Mouse (Mus musculus) embryo, embryonic 11.5 days (tissue): ENCODE results near the gene Slc15a5.
"Not testable (repeated sequence)": the region's sequence is repeated elsewhere in the genome, so short reads cannot be mapped to it uniquely, and the experiment has no call there.

Source experiments
- DNase-seq: peaks from one replicate; pipeline ENCODE4 v3.0.0-alpha.2; 2012; ENCODE audit warnings: low read depth, low spot score

The Slc15a5 gene

DNA sequence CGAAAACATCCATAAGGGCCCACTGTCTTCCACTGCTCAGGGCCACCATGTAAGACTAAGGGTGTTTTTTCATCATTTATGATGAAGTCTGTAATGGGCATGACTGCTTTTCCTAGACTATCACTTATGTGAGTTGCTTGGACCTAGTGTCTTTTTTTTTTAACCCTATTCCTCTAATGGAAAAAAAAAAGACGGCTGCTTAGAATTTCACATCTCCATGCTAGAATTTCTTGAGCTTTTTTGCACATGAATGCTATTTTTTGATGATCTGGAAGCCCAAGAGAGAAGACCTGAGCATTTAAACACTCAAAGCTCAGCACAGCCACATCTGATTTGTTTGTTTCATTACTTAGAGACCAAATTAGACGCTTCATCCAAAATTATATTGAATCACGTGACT, at the start of gene Slc15a5:
Gene Slc15a5 (minus strand): TSS at position 101 of the 400 bp plus-strand sequence.
- no peak for DNase-seq

DNA sequence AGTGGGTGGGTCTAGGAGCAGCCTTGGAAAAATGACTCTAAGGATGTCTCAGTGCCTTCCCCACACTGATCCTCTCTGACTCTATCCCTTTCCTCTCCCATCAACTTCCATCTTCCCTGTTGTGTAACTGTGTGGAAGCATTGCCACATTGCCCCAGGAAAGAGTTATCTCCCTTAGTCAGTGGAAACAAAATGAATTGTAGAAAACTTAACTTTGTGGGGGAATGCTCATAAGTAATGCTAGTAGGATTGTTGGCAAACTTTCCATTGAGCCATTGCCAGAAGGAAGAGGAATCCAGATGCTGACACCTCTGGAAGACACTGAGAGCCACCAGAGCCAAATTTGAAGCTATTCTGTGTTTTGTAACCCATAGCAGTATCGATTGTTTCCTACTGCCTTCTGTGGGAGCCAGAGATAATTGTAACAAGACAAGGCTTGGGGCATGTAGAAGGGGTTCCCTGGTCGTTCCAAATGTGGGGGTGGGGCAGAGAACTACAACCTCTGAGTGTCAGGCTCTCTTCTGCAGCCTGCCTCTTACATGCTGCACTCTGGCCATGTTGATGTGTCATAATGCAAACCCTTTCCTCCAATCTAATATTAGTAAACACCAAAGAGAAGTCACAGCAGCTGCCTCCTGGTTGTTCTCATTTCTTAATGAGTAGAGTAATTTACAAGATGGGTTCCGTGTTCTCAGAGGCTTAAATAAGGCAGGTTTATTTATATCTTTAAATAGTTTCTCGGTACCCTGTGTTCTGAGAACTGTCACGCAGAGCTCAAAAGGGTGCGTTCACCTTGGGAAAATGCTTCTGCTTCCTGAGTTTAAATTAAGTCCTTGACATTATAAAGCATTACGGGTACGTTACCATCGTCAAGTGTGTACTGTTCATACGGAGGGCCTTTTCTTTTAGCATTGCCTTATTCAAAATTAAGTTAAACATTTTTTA, 48.9 kb upstream of the Slc15a5 start:
- no peak for DNase-seq

DNA sequence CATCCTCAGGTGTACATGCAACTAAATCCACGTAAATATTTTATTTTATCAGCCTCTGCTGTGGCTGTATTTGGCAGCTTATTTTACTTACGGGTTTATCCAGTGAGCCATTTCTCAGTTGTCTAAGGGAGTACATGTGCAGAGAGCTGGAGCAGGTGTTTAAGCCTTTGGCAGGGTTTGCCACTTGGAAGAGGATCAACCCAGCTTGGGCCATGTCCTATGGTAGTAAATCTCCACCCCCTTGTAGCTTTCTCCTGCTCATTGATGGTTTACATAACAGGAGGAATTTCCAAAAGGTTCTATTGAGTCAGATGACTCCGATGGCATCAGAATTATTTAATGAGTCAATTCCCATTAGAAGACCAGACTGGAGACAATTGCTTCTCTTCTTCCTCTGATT, 37.8 kb upstream of the Slc15a5 start:
- DNase-seq: no peak

DNA sequence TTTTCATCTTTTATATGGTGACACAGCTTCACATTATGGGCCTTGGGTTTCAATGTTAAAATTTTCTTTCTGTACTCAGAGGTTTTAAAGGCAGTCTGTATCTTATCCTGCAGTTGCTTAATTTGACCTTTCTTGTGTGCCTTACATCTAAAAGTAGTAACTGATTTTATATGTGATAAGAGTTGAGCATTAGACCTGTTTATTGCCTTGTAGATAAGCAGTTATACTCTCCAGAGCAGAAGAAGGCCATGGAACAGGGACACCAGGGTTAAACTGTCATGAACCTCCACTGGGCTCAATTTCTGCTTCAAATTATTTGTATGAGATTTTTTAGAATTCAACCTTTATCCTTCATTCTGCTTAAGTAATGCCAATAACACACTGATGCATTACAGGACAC, 24.8 kb upstream of the Slc15a5 start:
- DNase-seq: no peak

DNA sequence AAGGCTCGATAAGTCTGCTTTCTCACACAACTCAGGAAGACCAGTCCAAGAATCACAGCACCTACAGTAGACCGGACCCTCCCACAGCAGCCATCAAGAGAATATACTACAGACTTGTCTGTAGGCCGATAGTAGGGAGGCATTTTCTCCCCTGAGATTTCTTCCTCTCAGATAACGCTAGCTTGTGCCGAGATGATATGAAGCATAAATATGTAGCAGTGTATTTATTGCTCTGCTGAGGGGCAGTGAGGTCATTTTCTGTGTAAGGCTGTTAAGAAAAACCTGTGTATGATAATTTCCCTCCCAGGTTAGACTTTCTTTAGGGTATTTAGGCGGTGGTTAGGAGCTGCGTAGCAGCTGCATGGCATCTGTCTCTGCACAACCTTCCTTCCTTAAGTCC, 23.2 kb upstream of the Slc15a5 start:
- no peak for DNase-seq

DNA sequence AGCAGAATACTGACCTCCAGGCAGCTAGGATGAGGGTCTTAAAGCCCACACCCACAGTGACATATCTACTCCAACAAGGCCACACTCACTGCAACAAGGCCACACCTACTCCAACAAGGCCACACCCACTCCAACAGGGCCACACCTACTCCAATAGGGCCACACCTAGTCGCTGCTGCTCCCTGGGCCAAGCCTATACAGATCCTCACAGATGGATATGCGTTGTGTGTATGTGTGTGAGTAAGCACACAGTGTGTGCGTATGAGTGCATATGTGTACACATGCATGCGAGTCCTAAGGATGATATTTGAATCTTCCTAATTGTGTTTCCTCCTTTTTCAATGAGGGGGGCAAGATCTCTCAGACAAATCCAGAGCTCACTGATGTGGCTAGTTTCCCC, 22.1 kb upstream of the Slc15a5 start:
- DNase-seq: no peak

DNA sequence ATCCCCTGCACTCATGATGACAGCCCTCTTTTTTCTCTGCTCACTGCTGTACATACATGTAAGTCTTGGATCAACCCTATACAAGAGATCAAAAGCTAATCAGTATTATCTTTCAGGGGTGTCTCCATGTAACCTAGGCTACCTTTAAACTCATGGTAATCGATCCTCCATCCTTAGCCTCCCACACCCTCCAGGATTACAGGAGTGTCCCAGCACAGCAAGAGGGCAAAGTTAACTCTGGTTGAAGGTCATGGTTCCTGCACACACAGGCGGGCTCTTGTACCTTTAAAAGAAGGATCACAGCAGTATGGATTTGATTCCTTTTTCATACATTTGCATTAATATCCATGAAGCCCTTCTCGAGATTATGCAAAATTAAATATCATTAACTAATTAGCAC, 19.9 kb upstream of the Slc15a5 start:
- DNase-seq: no peak

DNA sequence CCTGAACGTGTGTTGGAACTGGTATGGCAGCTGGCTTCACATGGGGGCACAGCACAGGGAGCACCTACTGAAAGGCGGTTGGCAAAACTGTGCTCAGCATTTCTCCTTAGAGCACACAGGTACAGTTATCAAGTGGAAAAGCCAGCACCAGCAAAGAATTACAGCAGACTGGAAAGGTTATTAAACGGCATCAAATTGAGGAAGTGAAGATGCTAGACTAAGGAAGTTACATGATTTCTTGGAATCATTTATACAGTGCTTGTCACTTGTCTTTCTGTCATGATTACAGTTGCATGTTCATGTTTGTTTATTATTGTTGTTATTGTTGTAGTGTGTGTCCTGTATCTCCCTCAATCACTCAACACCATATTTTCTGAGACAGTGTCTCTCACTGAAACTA, 15.3 kb upstream of the Slc15a5 start:
- no peak for DNase-seq

DNA sequence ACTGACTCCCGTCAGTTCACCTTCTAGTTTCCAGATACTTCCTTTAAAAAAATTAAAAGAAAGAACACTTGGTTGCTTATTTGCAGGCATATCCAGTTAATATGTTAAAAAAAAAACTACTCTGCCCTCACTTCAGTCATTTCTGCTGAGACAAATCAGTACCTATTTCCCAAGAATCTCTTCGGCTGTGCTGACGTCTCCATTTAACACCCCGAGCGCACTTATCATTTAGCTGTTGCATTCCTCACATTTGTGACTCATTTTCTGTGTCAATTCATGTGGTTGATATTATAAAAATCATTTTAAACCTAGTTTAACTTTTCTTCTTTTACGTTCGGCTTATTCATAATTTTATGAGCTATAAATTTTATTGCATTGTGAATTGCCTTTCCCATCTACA, 12.7 kb upstream of the Slc15a5 start:
- no peak for DNase-seq

DNA sequence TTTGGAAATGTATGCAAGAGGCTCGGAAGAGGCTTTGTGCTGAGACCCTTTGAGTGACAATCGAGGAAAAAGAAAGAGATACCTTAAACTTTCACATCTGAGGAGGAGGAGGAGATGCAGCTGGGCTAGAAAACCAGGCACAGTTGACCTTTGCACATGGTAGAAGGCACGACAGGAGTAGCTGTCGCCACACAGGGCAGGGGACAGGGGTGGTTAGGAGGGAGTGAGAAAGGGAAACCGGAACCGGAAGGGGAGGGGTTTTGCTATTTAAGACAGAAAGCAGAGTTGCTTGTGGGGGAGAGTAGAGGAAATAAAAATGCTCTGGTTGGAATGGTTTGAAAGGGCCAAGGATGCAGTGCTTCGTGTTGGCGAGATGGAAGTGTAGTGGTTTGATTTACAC, 9.4 kb upstream of the Slc15a5 start:
- no peak for DNase-seq

DNA sequence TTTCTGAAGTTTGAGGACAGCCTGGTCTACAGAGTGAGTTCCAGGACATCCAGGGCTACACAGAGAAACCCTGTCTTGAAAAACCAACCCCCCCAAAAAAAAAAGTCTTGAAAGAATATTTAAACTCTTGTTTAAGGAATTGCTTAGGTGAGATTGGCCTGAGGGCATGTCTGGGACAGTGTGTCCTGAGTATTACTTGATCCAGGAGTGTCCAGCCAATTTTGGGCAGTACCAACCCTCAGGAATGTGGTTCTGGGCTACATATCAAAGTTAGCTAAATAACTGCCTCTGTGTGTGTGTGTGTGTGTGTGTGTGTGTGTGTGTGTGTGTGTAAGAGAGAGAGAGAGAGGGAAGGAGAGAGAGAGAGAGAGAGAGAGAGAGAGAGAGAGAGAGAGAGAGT, 6.7 kb upstream of the Slc15a5 start:
- DNase-seq: not testable (repeated sequence)

DNA sequence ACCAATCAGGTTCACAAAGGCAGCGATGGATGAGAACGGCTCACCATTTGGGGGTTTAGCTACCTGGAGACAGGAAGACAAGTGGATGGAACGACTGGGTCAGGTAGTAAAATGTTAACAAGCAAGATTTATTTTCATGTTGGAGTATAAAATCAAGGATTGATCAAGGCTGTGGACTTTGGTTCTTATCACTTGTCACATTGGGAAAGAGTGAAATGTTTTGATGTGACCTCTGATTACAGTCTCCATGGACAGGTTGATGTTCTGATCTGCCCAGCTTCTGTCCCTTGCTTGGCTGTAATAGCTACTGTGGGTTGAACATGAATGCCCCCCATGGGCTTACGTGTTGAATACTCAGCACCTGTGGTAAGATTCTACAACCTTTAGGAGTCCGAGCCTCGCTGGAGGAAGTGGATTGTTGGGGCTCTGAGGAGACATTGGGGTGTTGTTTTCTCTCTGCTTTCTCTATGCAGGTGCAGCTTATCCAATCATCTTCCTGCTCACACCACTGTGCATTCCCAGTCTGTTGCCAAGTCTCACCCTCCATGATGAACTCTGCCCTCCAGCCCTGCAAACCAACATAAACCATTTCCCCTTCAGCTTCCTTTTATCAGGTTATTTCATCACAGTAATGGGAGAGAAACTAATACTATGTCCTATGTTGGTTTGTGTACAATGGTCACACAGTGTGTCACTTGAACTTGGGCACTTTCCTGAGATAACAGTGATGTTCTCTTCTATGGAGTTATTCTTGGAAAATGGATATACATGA, 1.2 kb upstream of the Slc15a5 start:
- no peak for DNase-seq

DNA sequence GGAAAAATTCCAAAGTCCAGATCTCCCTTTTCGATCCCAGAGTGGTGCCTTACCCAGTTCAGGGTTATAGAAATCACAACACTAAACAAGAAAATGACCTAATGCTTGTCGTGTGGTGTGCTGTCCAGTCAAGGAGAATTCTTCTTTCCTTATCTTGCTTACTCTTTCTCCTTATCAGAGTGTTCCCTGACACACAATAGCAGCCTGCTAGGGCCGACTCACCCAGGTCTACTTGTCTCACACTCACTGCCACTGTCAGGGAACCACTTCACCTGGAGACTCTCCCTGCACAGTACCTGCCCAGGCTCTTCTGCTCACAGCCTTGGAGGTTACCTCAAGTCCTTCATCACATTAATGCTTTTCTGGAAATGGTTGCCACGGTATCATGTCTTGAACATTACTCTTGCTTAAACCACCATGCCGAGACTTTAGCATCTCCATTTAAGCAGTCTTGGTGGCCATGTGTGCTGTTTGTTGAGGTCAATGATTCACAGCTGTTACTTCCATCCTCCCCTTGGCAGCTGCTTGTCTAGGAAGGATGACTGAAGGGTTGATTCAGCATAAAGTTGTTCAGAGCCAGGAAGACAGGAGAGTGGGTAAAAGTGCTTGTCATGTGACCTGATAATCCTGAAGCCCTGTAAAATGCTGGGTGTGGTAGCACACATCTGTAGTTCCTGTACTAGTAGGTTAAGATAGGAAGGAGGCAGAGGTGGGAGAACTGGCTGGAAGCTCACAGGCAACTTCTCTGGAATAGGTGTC, 1.9 kb downstream of the Slc15a5 start:
- DNase-seq: no peak

DNA sequence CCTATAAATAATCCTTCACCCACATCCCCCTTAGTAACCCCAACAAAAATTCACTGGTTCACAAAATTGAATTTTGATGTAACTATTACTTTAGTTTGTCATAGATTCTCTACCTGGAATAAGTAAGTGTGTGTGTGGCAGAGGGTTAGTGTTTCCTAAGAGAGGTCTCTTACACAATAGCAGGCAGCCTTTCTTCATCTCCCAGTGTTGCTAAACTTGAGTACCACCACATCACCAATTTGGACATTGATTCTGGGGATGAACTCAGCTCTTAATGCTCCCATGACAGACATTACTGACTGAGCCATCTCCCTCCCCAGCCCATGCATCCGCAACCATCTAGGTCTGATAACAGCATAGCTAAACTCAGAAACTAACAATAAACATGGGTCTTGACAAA, 4.0 kb downstream of the Slc15a5 start:
- DNase-seq: no peak

DNA sequence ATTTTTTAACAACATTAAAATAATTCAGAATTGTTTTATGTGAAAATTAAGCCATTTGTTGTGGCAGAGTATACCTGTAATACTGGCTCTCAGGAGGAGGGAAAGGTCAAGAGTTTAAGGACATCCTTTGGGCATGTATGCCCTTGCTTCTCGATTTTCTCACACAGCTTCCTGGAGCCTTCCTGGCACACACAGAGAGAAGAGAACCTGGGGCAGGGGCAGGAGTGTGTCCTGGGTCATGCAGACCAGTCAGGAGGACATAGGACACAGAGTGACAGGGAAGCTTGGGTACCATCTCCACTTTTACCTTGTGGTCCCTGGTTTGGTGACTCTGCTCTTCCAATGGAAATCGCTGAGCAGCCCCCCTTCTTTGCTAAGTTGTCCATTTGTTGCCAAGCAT, 6.2 kb downstream of the Slc15a5 start:
- no peak for DNase-seq

DNA sequence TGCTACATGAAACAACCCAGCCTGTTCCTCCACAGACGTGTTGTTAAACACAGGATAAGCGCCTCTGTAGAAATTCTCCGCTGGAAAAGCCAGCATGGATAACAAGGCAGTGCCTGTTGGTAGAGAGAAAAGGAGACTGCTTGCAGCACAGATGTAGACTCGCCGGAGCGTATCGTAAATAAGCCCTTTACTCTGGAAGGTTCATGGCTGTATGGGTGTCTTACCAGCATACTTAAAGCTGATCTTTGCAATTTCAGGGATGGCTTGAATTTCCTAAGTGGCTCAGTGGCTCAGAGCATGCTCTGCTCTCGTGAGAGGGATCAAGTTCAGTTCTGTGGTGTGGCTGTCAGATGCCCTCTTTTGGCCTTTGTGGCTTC, 6.8 kb downstream of the Slc15a5 start:
- DNase-seq: no peak

DNA sequence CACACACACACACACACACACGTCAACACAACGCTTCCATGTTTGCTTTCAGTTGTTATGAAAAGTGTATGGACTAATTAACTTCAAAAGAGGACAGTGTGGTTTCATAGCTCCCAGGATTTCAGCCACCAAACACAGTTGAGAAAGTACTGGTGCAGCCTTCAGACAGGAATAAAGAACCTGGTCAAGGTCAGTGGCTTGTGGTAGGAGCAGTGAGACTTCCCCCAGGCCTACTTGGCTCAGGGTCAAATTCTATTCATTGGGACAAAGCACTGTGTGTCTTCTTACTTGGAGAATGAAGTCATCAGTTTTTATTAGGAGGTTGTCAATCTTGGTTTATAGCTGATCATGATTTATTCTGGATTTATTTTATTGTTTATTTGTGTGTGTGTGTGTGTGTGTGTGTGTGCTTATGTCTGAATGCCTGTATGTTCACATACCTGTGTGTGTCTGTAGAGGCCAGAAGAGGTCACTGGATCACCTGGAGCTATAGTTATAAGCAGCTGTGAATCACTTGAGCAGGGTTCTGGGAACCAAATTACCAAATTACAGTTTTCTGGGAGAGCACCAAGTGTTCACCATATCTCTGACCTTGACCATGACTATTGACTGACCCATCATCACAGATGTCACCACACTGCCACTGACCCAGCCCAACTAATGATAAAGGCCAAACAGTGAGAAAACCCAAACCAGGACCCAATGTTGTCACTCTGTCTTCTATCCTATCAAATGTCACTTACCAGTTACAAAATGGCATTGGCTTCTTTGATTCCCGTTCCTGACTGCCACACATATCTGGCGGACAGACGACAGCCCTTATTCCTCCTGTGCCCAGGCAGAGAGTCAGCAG, 7.4 kb downstream of the Slc15a5 start:
- no peak for DNase-seq

DNA sequence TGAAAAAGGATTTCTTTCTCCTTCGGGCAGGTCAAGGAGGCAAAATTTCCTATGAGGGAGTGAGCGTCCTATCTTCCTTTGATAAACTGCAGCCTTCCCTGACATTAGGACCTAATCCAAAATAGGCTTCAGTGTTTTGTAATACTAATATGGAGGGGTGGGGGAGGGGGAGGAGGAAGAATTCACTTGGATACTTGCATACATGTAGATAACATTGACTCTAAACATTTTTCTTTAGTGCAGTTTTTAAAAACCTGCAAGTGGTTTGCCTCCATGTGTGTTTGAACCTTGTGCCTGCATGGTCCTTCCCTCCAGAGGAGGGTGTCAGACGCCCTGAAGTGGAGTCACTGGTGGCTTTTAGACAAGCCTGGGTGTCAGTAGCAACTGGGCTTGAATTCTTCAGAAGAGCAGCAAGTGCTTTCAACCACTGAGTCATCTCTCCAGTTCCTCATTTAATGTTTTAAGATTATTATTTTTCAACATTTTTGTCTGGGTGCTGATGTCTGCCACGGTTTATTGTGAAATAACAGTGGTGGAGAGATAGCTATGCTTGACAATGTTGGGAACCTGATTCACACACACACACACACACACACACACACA, 8.1 kb downstream of the Slc15a5 start:
- DNase-seq: no peak

DNA sequence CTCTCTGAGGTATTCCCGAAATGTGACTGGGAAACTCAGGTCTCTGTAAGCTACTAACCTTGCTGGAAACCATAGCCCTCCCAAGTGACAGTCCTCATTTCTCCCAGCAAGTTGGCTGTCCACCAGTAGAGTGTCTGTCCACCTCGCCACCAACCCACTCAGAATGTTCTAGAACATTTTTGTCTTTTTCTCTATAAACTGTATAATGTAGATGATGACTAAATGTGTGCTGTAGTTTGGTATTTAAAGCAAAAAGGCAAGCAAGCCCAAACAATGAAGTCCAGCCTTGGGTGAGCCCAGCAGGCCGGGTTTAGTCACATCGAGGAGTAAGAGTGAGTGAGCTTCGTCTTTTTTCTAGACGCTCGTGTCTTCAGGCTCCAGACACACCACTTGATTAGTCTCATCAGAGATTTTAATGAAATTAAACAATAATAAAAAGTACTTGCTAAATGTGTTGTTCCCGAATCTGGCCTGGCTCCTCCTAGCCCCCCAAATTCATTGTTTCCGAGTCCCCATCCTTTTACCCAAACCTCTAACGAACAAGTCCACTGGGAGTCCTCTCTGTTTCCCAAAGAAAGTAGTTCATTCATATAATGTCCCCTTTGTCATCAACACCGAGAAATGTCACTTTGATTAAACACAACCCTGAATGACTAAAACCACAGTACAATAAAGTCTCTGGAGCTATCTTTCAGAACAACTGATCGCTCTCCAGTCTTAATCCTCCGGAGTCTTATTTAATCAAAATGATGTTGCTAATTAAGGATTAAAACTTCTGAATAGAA, 8.8 kb downstream of the Slc15a5 start:
- no peak for DNase-seq

DNA sequence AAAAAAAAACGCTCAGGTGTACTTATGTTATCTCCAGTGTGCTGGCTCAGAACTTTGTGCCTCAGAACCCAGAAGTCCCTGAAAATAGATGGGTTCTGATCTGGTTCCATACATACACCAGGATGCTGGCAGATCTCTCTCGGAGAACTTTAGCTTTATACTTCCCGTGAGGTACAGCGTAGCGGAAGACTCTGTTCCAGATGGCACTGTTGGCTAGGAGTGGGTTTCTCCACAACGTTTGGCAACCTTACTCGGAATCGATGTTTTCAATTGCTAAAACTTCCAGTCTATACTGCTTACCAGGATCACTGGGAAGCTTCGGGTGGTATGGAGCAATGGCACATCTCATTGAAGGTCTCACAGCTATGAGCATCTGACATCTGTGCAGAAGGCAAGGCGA, 9.8 kb downstream of the Slc15a5 start:
- DNase-seq: no peak
